ENCODE assay signal across 12 mouse cellular contexts in genomic region chr15:12640755-12641154, GRCm38 (mm10).
A peak's percentile ranks its signal among the peaks of the same experiment; 100 is the strongest.
DNase-seq lines count a peak whose midpoint lies in the region; ATAC-seq lines count a peak whose summit lies in the region.
"Had no signal": no experiment of that assay in that cellular context is flagged by ENCODE, and none has a peak within 500 bp of the region (broad histone marks: within the 10 kb centered on the region; RNA-seq: fewer than 3 reads in every experiment).

No protein-coding gene starts in this region.

- H3K4me2 ChIP-seq in forebrain, embryonic 16.5 days (ENCODE audit: low read length), result no peak overlapping the region
- no peak overlapping the region for H3K4me2 ChIP-seq in intestine, embryonic 16.5 days (ENCODE audit: low read depth, low read length)
- H3K4me2 ChIP-seq: limb, embryonic 15.5 days; midbrain, embryonic 11.5 days had no signal

- no peaks in the 10 kb centered on the region for H3K9me3 ChIP-seq in forebrain, embryonic 16.5 days (ENCODE audit: control insufficient read depth, low read length)
- H3K9me3 ChIP-seq in intestine, embryonic 16.5 days (ENCODE audit: control insufficient read depth, low read length), result no peaks in the 10 kb centered on the region
- H3K9me3 ChIP-seq: limb, embryonic 15.5 days had no signal

- no peaks in the 10 kb centered on the region for H3K36me3 ChIP-seq in forebrain, embryonic 16.5 days (ENCODE audit: control insufficient read depth, insufficient read depth)
- H3K36me3 ChIP-seq in intestine, embryonic 16.5 days (ENCODE audit: control insufficient read depth, insufficient read depth, low read length), result no peaks in the 10 kb centered on the region
- H3K36me3 ChIP-seq: limb, embryonic 15.5 days had no signal

- 76% methylated on average over 7 of the region's 7 CpGs for WGBS in forebrain, embryonic 16.5 days
- 79% methylated on average over 7 of the region's 7 CpGs for WGBS in intestine, embryonic 16.5 days

- H3K27ac ChIP-seq in forebrain, embryonic 16.5 days (ENCODE audit: low read length), result peak overlapping the region; percentile 5
- H3K27ac ChIP-seq in intestine, embryonic 16.5 days (ENCODE audit: low read length), result no peak overlapping the region
- H3K27ac ChIP-seq: limb, embryonic 15.5 days had no signal

- no peak overlapping the region for H3K9ac ChIP-seq in forebrain, embryonic 16.5 days (replicated peaks; ENCODE audit: low read depth, low read length)
- no peak overlapping the region for H3K9ac ChIP-seq in intestine, embryonic 16.5 days (ENCODE audit: low read depth, low read length)
- H3K9ac ChIP-seq: limb, embryonic 15.5 days had no signal

- H3K4me1 ChIP-seq in forebrain, embryonic 16.5 days (replicated peaks; ENCODE audit: control insufficient read depth, insufficient read depth, low read length), result no peaks in the 10 kb centered on the region
- H3K4me1 ChIP-seq in intestine, embryonic 16.5 days (ENCODE audit: control insufficient read depth, insufficient read depth, low read length), result no peaks in the 10 kb centered on the region
- H3K4me1 ChIP-seq: limb, embryonic 15.5 days had no signal

- ATAC-seq in forebrain, embryonic 16.5 days, result peak; percentile 84
- ATAC-seq in megakaryocyte, adult 5-6 weeks (ENCODE audit: poor library complexity, severe bottlenecking), result no peak
- ATAC-seq in intestine, embryonic 16.5 days, result no peak
- no peak for ATAC-seq in monocyte, adult 5-6 weeks (replicated peaks; ENCODE audit: insufficient number of reproducible peaks, low FRiP score, low TSS enrichment, poor library complexity, severe bottlenecking)
- ATAC-seq: Patski had no signal

- H3K4me3 ChIP-seq in forebrain, embryonic 16.5 days (replicated peaks; ENCODE audit: low read length), result no peak overlapping the region
- no peak overlapping the region for H3K4me3 ChIP-seq in intestine, embryonic 16.5 days (ENCODE audit: low read length)
- H3K4me3 ChIP-seq: limb, embryonic 15.5 days had no signal

- no peaks in the 10 kb centered on the region for H3K27me3 ChIP-seq in forebrain, embryonic 16.5 days (replicated peaks; ENCODE audit: control insufficient read depth, insufficient read depth, low read length)
- H3K27me3 ChIP-seq in intestine, embryonic 16.5 days (replicated peaks; ENCODE audit: control insufficient read depth, insufficient read depth, low read length), result no peaks in the 10 kb centered on the region
- H3K27me3 ChIP-seq: limb, embryonic 15.5 days had no signal

- DNase-seq in gastrocnemius, adult 18-20 months (ENCODE audit: low spot score), result peak; percentile 28
- no peak for DNase-seq in gastrocnemius, adult 8-10 months (ENCODE audit: low spot score in 2 of 2)
- DNase-seq in left cerebral cortex, adult 11 months (ENCODE audit: low spot score), result peak; percentile 45
- peak; percentile 51 to 66 for DNase-seq in right cerebral cortex, adult 2 months (ENCODE audit: low spot score in 2 of 2)
- DNase-seq: adrenal gland, postnatal 36 days had no signal

Comparison
In these comparisons a context has a peak if more than half of its experiments do, and no peak if none do; other contexts are left out.
1. DNase-seq: peak in gastrocnemius, adult 18-20 months (single experiment), left cerebral cortex, adult 11 months (single experiment) and right cerebral cortex, adult 2 months (2 of 2); none in gastrocnemius, adult 8-10 months (0 of 2).